Mouse (Mus musculus) megakaryocyte-erythroid progenitor cell, adult 5-6 weeks (primary cell): Measurements from ENCODE around the gene Ankrd55. TPM values are rescaled to one million over a fixed set of nuclear protein-coding genes. Genes with fewer than 3 reads are reported as not detected.
A peak's percentile ranks its signal among the peaks of the same experiment; 100 is the strongest.
"Not testable (repeated sequence)": the region's sequence is repeated elsewhere in the genome, so short reads cannot be mapped to it uniquely, and the experiment has no call there.

ENCODE experiments used
- ATAC-seq: replicated peaks from 2 replicates; pipeline ENCODE4 v1.8.0; 2016; ENCODE audit warnings: mild to moderate bottlenecking, inconsistent platforms; ENCODE audit not compliant: severe bottlenecking, poor library complexity, low FRiP score, low TSS enrichment
- total RNA-seq, 2 experiments: library from RNA; stranded (forward) in 1 of 2; stranded (reverse) in 1 of 2; fragments of 200-1000, 215-1000 nt in 1 of 2; fragments of >200 nt in 1 of 2; fragmentation: Nextera tagmentation in 1 of 2; gene quantifications; 2 replicates each; pipeline ENCODE4 v1.2.3; 2014 to 2017

The Ankrd55 gene
- total RNA-seq, 2 experiments from 2014 or later: not detected

DNA sequence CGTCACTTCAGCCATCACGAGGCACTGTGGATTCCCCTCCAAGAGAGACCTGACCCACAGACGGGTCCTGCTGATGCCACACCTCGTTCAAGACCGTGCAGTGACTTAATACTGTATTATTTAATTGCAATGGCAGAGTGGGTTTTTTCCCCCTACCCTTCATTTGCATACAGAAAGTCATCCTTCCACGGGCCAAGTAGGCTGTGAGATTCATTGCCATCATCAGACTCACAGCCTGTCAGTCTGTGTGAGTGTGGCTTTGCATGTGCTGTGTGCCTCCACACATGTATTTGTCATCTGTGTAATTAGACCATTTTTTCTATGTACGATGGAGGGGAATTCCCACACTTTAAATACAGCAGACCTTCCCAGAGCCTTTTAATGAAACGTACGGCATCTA is 1.1 kb downstream of the Ankrd55 start:
- ATAC-seq: no peak

DNA sequence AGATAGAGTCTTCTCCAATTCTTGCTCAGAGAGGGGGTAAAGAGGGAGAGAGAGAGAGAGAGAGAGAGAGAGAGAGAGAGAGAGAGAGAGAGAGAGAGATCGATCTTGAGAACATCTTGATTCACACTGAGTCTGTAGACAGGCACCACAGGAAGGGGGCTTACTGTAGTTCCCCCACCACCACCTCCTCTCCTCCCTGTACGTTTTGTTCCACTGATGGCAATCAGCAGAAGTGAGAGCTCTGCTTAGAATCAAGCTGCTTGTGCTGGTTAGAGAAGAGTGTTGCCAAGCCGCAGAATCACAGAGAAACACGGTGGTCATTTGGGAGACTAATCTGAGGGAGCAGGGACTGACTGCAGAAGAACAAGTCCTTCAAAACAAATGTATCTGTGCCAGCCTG is 1.7 kb downstream of the Ankrd55 start:
- ATAC-seq: no peak

DNA sequence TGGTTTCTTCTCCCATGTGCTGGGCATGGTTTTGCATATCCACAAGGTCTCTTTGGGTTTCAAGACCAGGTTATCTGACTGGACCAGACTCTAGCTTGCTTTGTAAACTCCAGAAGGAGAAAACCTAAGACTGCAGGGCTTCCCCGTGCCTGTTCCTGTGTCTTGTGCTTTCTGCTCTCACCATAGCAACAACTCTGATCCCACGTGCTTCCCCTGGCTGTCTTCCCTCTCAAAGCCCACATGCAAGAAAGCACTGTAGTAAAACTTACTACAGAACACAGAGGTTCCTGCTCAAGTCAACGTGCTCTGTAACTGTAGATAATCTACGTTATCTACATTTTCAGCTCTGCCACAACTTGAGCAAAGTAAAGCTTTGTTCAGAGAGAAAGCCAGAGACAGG is 4.2 kb downstream of the Ankrd55 start:
- peak; percentile 70 for ATAC-seq

DNA sequence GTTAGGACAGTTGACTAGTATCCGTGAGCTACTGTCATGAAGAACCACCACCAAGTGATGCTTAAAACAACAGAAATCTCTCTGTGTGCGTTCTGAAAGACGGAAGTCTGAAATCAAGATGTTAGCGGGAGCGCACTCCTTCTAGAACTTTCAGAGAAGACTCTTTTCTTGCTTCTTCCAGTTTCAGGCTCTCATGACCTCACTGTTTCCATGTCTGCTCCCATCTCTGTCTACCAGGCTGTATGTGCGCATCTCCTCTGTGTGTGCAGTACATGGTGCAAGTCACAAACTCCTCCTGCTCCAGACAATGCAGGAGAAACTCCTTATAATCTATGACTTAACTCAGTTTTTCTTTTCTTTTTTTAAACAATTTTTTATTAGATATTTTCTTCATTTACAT is 4.8 kb downstream of the Ankrd55 start:
- no peak for ATAC-seq

DNA sequence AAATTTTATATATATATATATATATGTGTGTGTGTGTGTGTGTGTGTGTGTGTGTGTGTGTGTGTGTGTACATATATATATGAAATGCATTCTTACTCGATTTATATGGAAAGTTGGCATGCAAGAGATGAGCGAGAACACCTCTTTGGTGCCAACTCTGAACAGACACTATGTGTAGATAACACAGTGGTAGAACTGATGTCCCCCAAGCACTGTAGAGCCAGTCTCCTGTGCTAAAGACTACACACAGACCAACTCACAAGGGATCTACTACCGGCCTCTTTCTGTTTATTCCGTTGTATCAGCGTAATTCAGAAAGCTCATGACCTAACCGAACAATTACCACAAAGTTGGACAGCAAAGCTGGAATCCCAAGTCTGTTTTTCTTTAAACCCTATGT is 6.2 kb downstream of the Ankrd55 start:
- peak; percentile 75 for ATAC-seq

DNA sequence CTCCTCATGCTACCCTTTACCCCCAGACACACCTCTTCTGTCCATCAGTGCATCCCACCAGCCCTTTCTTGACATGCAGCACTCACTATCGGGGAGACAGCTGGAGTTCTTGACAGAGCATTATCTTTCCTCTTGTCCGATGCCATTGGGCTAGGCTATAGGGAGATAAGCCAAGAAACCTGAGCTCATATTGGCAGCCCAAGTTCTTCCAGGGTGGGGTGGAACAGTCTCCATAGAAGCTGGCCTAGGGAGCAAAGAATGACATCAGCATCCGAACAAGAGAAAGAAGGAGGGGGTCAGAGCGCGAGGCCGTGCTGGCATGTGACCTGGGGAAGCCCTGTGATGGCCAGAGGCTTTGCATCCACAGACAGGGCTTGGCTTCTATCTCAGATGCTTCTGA is 9.5 kb downstream of the Ankrd55 start:
- ATAC-seq: no peak

DNA sequence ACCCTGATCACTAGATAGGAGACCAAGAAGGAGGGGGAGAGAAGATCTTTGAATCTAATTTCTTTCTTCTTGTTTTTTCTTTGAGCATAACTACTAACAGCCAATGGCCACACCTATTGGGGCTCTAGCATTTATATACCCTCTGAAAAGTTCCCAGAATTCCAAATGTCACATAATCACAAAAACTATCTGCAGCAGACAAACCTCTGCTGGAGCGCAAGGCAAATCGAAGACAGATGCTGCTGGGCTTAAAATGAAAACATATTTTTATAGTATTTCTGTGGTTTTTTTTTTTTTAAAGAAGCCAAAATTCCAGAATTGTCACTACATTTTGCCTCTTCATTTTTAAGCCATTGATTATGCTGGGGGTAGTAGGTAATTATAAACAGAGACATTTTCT is 15.2 kb downstream of the Ankrd55 start:
- ATAC-seq: no peak

DNA sequence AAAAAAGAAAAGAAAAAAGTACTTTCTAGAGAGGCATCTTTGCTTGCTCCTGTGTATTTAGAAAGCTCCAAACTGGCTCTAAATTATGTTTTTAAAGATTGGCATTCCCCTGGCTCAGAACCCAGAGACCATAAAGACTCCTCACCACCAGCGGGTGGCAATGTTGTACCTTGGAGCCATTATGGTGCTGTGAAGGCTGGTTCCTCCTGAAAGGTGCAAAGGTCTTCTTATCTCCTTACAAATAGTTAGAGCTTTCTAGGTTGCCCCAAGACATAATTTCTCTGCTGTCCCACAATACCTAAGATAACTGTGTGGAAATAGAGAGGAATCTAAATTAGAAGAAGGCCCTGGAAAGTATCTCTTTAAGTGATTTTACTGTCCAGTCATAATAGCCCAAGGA is 20.4 kb downstream of the Ankrd55 start:
- ATAC-seq: peak; percentile 89

DNA sequence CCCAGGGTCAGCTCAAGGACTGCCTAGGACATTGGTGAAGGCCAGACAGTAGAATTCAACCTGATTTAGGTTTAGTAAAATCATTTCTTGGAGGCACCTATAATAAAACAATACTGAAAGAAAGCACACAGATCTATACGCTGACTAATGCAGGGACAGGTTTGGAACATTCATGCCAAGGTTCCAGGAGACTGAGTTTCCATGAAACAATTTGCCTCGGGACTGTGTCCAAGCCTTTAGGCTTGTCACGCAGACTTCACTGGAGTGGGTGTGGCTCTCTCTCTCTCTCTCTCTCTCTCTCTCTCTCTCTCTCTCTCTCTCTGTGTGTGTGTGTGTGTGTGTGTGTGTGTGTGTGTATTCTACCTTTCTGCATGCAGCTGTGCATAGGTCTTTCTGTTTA is 23.4 kb downstream of the Ankrd55 start:
- ATAC-seq: not testable (repeated sequence)

DNA sequence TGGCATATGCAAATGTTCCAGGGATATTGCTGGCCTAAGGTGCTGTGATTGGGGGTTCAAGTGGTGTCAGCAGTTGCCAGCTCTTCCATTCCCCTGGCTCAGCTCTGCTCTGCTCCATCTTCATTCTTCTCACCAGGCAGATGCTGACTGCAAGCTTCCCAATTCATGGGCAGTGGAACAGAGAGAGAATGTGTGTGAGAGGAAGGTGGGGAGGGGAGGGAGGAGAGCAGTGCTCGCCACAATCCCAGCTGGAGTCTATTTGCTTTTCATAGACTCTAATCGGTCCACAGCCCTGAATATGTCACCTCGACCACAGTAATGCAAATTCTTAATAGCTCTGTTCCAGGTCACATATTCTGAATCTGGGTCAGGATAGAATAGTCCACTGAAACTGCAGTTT is 27.2 kb downstream of the Ankrd55 start:
- no peak for ATAC-seq

DNA sequence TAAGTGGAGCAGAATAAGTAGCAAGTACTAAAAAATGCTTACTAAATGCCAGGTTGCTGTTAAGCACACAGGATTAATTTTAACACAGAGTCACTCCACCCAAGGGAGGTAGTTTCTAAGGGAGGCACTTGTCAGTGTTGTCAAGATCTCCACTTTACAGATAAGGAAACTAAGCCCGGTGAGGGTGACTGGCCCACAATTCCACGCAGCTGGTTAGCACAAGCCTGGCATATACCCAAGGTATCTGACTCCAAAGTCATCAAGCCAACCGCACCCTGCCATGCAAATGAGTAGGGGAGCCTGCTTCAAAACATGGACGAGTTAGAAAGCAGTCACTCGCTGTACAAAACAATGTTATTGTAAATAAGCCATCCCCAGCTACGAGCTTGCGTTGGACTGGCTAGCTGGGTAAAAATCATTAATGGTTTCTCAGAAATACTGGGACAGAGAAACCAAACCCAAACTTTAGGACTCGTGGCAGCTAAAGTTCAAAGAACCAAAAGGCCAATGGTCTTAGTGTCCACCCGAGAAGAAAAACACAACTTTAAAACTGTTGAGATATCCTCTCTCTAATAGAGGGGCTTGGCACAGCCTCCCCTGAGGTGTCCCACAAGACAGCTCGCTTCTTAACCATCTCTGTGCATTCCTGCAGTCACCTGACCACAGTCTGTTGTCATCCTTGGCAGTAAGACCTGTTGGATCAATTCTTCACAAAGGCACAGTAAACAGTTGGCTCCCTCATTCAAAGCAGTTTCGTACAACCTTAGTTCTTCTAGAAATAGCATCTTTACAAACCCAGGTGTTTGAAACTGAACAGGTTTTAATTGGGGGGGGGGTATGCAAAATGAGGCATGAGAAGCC is 28.6 kb downstream of the Ankrd55 start:
- ATAC-seq: peak; percentile 95

DNA sequence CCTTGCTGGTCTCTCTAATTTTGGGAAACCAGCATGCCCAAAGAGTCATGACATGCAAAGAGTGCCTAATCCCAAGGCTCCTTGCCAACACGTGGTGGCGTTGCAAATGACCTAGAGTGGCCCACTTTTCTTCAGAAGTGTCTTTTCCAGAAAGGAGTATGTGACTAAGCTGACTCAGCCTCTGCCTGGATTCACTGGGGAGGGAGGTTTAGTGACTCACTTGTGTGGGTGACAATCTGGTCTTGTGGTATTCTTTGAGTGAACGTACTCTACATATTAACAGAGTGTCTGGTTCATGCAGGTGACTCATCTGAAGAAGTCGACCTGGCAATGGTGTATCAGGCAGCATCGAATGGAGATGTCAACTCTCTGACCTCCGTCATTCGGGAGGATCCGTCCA is 29.9 kb downstream of the Ankrd55 start:
- no peak for ATAC-seq

DNA sequence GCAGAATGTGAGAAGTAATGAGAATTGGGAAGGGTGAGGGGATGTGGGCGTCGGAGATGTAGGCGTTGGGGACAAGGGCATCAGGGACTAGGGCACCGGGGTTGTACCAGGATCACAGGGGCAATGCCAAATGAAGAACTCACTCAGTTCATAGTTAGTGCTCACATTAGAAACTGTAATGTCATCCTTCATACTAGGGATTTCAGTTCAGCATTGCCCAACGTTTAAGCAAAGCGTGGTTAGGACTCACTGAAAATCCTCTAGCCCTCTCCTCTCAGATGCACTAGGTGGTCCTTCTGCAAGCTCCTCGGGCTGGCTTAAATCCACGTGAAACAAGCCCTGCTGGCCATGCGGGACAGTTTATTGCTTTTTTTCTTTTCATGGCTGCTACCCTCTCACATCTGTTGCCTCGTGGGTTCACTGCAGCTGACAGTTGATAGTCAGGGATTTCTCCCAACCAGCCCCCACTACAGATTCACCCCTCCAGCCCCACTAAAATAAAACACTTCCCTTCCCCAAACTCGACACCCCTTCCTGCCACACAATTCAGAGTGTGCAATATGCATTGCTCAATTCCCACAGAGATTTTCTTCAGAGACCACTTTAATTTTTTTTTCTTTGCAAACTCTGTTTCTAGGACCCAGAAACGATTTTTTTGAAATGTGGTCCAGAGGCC is 35.5 kb downstream of the Ankrd55 start:
- no peak for ATAC-seq

DNA sequence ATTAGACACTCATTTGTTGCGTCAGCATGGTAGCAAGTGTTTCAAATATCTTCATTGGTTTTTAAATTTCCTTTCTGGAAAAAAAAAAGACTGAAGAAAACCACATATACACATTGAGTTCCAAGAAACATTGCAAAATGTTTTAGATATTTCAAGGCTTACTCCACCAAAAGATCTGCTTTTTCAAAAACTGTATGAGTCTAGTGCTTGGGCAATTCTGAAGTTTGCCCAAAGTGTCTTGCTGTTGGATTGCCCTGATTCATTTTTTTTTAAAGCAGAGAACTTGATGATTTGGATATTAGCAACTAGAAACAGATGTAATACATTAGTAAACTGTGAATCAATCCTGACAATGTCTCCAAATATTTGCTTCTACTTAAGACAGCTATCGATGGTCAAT is 36.9 kb downstream of the Ankrd55 start:
- ATAC-seq: no peak

DNA sequence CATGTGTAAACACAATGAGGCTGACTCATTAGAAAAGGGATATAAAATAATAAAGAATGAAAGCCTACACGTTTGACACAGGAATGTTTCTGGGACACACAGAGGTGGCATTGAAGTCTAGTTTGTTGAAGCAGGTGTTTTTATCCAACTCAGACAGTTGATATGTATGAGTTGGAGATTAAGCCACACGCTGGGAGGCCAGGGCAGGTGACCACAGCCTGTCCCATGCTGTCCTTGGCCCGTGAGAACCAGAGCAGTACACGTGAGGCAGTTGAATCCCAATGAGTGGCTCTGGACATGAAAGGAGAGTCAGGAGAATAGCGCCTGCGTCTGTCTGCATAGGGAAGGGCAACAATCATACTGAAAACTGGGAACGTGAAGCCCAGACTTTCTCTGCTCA is 38.2 kb downstream of the Ankrd55 start:
- ATAC-seq: no peak

DNA sequence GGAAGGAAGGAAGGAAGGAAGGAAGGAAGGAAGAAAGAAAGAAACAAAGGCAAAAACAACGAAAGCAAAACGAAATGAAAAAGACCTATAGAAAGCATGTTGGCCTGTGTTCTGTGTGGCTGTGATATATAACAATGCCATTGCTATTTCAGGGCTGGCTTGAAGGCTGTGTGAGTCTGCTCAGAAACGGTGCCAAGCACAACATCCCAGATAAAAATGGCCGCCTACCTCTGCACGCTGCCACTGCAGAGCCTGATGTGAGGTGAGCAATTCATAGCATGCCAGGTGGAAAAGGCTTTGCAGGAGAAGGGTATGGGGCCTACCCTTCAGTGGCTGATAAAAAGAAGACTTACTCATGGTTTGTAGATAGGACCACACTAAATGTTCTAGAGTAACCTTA is 38.7 kb downstream of the Ankrd55 start:
- no peak for ATAC-seq

DNA sequence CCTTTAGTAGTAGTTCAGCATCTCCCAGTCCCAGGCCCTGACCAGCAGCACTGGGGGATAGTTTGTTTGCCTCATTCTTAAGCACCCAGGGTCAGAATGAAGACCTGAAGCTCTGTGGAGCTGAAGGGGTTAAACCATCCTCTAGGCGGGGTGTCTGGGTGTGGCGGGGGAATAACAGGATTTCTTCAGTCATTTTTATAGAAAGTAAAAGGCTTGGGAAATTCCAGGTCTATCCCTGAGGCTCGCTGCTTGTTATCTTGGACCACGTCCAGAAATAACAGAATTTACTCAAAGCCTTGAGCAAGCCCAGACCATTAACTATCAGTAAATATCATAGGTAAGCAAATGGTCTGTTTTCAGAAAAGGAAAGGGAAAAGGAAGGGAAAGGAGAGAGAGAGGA is 39.3 kb downstream of the Ankrd55 start:
- ATAC-seq: no peak

DNA sequence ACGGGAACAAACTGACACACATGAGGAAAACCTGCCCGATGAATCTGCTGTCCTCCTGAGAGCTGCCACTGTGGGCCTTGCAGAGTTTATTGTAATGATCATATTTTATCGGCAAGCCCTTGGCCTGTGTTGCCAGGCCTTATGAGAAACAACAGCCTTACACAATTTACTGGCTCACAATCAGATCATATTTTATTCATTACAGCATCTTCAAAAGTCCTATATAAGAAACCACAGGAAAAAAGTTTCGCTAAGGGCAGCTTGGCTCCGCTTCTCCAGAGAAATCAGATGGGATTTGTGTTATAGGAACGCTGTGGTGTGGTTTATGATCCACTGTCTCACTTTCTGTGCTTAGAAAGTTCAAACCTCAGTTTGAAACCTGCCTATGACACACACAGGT is 42.0 kb downstream of the Ankrd55 start:
- no peak for ATAC-seq

DNA sequence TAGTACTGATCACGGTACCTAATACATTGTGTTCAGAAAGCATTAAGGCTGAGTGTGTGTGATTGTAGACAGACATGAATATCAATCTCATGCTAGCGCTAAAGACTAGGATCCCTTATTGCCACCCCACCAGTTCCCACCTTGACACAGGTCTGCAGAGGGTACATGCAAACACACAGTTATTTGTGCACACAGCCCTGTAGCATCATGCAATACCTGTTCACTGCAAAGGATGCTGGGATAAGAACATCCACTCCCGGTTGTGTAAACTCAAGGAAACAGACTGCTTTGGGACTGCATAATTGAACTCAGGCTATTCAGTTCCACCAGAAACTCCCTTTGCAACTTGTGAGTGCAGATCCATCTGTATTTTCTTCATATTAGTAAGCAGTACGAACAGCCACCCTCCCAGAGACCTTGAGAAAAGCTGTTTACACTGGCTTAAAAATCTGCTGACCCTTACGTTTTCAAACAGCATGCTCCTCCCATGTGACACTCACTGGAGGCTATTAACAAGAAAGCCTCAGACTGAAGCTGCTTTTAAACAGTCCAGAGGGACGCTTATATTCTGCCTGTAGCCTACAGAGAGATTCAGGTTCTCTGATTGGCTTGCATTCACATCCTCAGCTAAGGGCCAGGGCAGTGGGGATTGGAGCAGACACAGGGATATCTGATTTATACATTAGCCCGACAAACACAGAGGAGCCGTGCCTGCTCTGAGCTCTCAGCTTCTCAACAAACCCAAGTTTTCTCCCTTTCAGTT is 42.8 kb downstream of the Ankrd55 start:
- no peak for ATAC-seq

DNA sequence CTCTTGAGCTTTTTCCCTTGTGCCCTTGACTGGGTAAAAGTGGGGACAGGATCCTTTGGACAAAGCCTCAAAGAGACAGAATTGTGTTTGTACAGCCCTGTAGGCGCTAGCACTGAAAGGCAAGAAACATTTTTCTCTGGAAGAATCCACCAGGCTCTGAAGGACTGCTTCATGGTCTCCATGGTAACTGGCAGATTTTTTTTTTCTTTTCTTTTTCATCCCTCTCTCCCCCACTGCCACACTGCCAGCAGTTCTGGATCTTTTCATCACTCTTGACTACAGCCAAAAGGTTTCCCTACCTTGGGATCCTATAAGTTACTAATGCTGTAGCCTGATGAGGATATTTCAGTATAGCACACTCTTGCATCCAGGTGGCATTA is 43.4 kb downstream of the Ankrd55 start:
- ATAC-seq: no peak
